Mouse (Mus musculus): ENCODE results near the gene Eif4e1b.
A peak's percentile ranks its signal among the peaks of the same experiment; 100 is the strongest.
"Not testable (repeated sequence)": the region's sequence is repeated elsewhere in the genome, so short reads cannot be mapped to it uniquely, and the experiment has no call there.

The Eif4e1b gene

DNA sequence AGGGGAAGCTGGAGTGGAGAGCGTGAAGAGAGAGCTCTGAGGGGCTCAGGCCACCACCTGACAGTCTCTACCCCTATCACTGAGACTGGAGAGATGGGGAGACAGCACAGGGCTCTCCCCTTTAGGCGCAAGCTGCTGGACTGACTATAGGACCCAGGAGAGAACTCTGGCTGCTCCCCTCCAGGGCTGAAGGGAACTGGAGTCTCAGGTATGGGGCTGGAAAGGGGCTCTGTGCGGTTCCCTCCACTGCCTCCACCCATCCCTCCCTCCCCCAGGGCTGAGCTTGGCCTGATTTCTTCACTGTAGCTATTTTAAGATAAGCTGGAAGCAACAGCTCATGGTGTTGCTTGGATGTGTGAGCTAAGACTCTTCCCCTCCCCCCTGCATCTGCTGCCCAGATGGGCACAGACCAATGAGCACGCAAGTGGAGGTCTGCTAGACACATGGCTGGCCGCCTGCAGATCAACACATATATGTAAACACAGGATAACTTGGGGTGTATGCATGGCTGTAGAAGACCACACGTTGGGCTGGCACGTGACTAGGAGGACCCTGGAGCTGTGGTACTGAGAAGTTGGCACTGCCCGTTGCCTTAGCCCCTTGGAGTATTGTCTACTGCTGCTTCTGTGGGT lies 23.5 kb upstream of the Eif4e1b start:
- peak; percentile 57 for DNase-seq

DNA sequence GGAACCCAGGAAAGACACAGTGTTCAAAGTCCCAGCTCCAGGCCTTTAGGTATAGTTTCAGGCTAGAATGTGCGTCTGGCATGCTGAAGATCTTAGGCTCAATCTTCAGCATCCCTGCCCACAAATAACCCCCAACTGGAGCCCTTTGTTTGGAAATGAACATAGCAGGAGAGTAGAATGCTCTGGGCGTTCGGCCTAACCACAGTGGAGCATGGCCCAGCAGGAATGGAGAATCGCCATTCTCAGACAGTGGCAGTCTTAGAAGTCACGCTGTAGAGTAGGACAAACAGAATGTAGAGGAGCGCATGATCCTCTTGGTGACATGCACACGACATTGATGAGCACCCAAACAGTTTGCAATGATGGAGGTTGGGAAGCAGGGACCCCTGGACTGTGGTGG lies 22.9 kb upstream of the Eif4e1b start:
- DNase-seq: no peak

DNA sequence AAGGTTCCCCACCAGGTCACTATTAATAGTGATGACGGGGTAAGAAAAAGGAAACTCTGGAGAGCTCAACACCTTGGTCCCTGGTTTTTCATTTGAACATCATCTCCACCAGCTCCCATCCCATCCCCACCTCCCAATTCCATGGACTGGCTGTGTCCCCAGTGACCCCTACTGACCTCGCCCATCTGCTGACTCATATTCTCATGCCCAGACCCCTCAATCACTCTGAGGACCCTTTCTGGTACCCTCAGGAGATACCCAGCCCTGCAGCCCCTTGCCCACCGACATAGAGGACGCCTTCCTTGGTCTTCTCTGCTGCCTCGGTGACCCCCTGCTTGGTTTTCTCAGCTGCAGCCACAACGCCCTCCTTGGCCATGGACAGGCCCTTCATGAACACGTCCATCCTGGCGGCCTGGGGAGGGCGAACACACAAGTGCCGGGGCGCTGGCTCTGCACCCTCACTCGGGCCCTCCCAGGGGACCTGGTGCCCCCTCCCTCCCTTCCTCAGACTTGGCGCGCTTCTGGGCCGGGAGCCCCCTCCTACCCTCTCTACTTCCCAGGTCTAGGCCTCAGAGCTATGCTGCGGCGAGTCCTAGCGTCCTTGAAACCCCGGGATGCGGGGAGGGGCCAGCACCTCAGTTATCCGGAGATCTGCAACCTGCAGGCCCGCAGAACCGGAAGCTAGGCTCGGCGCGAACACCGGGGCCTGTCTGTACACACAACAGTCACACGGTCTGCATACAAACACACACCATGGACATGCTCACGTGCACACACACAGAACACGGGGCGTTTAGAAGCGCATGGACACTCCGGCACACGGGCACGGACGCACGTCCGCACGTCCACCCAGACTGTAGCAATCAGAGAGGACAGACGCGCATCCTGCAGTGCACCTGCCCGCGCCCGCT lies 18.3 kb upstream of the Eif4e1b start:
- peak; percentile 60 for DNase-seq

DNA sequence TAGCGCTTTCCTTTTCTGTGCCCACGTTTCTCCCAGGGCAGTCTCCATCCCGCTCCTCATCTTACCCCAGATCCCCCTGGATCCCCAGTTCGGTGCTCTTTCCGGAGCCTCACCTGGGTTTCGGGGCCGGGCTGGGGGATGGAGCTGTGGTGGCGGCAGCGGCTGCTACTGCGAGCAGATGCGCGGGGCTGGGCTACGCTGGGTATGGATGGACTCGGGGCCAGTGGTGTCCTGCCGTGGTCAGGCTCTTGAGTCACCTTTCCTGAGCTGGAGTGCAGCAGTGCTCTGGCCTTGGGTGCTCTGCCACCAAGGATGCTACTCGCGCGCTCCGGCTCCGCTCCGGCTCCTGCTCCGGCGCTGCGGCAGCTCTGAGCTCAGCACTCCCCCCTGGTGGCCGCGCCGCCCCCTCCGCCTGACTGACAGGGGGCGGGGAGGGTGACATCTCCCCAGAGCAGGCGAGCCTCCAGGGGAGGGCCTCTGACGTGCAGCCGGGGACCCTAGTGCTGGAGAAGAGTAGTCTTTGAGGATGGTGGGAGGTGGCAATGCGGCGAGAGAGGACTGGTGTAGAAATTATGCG lies 17.5 kb upstream of the Eif4e1b start, which contains the start of gene Sncb:
Gene Sncb, minus strand, starts transcription at position 404 of the 577 bp plus-strand sequence.
- DNase-seq: peak; percentile 92

DNA sequence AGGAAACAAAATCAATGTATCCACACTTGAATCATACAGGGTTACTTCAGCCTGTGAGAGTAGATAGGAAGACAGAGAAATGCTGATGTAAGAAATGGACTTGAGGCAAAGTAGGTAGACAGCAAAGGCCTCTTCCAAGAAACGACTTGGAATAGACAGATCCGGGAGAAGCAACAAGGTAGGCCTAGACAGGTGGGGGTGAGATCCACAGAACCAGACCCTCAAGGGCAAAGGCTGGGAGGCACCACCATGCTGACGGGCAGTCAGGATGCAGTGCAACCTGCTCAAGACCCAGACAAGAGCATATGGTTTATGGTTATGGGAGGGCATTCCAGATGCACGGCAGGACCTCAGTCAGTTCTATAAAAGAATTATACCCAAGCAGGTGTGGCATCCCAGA lies 16.8 kb upstream of the Eif4e1b start:
- no peak for DNase-seq

DNA sequence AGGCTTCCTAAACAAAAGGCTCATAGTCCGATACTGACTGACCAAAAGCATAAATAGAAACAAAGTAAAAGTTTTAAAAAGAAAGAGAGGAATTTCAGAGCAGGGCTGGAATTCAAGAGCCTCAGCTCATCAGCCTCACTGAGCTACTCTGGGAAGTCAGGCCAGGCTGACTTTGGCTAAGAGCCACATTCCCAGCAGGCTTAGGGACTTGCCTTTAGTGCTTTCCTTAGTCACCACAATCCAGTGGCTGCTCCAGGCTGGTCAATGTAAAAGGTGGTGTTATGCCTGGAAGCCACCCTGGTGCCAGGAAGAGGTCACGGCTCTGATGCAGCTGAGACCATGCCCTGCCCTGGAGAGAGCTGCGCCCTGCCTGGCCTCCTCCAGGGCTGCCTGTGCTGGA lies 3.2 kb upstream of the Eif4e1b start:
- DNase-seq: peak; percentile 65

DNA sequence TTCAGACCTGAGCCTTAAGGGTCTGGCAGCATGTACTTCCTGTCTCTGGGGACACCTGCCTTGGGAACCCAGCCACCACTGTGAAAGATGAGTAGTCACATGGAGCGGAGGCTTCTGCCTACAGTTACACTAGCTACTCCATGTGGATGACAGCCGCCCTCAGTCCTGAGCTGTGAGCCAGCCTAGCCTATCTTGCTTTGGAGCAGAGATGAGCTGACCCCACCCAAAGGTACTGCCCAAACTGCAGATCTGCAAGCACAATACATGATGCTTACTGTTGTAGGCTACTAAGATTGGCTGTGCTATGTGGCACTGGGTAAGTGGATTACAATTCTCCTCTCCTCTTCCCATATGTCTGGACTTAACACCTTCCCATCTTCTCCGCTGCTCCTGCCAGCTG lies 2.7 kb upstream of the Eif4e1b start:
- DNase-seq: no peak

DNA sequence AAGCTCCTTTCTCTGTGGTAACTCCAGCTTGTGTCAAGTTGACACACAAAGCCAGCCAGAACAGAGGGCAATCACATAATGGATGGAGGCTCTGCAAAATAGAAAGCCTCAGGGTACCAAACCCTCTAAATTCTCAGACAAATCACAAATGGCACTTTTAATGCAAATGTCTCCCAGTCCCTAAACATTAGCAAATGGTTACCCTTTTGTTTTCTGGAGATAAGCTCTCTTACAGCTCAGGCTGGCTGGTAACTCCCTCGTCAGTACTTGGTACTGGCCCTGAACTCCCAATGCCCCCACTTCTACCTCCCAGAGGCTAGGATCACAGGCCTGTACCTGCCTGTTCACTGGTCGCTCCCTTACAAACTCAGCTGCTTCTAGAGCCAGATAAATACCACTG lies 563 bp upstream of the Eif4e1b start:
- no peak for DNase-seq

DNA sequence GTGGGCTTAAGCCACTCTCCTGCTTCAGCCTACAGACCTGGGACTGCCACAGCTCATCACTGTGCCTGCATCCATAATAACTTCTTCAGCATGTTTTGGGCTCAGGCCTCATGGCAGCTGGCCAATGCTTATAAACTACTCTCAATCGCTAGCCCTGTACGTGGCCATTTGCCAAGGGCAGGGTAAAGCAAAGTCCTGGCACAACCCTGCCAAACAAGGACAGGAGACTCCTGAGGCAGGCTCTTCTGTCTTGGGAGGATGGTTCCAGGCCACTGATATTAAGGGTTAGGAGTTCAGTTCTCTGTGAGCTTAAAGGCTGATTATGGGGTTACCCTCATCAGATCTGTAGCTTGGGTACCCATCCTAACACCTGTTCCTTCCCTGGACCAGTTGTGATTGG lies 3.8 kb downstream of the Eif4e1b start:
- DNase-seq: not testable (repeated sequence)

DNA sequence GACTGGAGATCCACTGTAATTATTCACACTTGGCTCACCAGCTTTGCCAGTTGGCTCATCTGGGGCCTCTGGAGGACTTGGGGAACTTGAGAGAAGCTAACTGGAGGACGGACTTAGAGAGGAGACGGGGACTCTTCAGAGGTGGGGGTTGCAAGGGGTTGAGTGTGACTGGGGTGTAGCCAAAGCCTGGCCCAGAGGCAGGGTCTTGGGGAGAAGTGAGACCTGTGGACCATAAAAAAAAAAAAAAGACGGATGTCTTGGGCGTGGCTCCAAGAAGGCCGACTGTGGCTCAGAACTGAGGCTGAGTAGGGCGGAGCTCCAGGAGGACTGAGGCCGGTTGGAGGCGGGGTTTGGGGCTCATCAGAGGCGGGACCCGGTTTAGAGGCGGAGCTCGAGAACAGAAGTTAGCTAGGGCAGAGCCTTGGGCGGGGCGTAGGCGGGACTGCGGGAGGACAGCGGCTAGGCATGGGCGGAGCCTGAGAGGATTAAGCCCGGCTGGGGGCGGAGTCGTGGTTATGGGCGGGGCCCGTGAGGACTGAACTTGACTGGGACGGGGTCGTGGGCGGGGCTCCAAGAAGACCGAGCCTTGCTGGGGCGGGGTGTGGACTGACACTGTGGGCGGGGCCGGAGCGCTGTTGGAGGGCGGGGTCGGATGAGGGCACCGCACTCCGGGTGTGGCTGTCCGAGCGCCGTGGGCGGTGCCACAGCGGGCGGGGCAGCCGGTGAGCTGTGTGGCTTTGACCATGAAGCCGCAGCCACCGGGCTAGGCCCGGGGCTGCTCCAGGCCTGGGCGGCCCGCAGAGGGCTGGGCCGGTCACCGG lies 5.2 kb downstream of the Eif4e1b start, which contains the start of gene Tspan17:
Gene Tspan17, plus strand, starts transcription at position 638 of the 821 bp plus-strand sequence.
- DNase-seq: peak; percentile 98

DNA sequence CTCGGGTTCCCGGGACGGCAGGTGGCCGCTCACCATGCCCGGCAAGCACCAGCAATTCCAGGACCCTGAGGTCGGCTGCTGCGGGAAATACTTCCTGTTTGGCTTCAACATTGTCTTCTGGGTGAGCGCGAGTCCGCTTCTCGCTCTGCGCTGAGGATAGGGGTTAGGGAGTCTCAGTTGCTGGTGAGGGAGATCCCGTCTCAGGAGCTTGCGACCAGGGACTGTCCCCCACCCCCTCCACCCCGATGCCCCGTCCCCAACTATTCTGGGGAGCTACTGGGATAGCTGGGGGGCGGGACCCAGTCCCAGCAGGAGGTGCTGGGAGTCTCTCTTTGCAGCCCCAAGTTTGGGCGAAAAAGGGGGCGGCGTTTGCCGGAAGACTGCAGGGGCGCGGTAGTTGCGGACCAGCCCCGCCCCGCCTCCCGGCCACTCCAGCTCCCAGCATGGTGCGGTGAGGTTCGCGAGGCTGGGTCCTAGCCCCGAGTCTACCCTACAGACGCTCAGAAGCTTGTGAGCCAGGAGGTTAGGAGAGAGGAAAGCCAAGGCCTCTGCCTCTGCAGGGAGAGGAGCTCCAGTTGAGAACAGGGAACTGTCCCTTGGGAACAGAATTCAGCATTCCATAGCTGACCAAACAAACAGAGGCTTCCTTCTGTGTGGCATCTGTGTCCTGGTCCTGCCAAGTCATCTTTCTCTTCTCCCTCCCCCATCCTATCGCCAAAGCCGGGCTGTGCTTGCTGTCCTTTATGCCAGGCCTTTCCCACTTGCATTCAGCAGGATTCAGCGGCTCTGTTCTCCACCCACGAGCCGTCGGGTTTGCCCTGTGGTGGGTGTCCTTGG lies 6.0 kb downstream of the Eif4e1b start:
- peak; percentile 75 for DNase-seq

DNA sequence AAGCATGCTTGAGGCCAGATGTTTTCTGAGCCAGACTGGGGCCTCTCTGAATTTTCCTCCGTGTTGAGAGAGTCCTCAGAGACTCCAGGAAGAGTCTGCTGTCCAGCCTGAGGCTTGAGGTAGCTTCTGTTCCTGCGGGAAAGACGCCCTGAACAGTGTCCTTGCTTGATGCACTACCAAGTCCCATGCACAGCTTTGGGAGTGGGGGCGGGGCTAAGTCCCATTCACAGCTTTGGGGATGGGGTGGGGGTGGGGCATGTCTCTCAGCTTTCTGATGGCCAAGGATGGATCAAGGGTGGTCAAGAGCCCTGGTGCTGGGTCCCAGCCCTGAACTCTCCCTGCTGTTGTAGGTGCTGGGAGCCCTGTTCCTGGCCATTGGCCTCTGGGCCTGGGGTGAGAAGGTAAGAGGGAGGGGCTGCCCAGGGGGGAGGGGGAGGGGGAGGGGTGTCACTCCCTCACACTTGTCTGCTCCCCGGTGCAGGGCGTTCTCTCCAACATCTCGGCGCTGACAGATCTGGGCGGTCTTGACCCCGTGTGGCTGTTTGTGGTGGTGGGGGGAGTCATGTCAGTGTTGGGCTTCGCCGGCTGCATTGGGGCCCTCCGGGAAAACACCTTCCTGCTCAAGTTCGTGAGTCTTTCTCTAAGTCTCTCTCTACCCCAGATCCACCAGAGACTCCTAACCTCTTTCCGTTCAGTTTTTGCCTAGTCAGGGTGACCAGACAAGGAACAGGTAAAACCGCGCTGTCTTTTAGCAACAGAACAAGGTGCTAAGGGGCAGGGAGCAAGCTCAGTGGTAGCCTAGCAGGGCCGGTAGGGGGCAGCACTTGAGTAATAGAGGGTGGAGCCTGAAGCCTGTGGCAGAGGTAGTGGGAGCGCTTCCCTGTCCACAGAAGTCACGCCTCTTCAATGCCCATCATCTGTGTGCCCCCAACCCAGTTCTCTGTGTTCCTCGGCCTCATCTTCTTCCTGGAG lies 8.7 kb downstream of the Eif4e1b start:
- no peak for DNase-seq

DNA sequence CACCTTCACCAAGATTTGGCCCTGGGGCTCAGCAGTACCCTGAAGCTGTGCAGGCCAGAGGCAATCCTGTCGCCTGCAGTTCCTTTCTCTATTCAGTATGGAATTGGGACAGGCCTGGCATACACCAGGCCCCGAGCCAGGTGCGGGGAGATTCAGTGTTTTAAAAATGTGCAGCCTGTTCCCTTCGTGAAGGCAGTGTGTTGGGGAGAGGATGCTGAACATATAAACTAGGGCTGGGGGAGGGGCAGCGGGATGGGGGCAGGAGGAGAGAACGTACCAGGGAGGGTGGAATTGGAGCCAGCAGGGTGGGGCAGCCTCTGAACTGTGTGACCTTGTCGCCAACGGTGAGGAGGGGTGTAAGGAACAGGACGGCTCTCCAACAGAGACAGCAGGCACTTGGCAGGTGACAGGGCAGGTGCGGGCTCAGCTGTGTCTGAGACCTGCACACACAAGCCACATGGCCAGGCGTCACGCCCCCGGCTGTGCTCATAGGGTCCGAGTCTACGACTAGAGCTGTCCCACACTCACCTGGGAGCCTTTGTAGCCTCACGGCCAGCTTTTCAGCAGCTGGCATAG lies 10.3 kb downstream of the Eif4e1b start:
- no peak for DNase-seq

DNA sequence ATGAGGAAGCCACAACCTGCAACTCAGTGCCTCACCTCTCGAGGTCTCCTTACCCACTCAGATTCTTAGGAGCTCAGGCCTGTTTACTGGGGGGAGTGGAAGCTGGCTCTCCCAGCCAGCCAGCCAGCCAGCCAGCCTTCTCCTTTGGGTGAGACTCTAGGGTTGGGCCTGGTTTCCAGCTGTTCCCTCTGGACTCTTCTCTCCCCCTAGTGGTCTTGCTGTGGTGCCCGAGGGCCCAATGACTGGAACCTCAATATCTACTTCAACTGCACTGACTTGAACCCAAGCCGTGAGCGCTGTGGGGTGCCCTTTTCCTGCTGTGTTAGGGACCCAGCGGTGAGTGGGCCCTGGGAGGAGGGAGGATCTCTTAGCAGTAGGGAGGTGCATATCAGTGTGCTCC lies 11.0 kb downstream of the Eif4e1b start:
- no peak for DNase-seq

DNA sequence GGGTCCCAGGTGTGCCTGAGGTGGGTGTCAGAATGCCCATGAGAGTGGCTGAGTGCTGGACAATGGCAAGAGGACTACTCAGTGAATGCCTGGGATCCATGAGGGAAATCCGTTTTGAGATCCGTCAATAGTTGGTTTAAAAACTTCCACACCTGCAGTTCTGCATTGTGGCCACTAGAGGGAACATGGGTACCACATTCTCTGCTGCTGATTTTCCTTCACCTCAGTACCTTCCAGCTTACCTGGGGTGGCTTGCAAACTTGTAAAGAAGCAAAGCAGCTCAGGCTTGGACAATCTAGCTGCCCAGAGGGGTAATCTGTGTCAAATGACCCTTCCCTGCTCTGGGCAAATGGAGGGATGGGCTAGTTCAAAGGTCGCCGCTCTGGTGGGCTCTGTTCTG lies 13.6 kb downstream of the Eif4e1b start:
- no peak for DNase-seq

DNA sequence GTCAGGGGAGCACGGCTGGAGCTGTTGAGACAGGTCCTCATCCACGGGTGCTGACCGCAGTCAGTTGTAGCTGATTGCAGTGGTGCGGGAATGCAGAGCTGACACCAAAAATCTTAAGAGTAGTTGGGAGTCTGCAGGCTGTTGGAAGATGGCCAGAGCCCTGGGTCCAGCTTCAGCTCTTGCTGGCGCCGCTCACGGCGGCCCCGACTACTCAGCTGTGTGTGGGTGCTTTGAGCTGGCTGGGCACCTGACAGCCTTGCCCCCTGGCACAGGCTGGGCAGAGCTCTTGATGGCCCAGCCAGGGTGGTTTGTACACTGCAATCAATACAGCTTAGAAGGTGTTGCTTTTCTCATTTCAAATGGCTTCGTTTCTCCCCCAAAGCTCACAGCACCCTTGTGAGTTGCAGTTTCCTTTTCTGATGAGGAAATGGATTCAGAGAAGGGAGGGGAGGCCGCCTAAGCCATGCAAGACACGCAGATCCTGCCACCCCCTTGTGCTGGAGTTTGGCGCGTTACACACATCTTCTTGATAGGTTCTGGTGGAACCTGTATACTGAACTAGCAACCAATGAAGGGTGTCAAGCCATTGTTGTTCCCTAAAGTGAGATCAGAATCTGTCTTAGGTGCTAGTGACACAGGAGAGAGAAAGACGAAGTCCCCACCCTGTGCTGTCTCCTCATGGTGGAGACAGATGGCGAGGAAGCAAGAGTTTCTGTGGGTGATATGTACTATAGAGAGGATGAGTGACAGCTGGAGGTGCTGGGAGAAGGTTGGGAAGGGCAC lies 14.3 kb downstream of the Eif4e1b start:
- no peak for DNase-seq

DNA sequence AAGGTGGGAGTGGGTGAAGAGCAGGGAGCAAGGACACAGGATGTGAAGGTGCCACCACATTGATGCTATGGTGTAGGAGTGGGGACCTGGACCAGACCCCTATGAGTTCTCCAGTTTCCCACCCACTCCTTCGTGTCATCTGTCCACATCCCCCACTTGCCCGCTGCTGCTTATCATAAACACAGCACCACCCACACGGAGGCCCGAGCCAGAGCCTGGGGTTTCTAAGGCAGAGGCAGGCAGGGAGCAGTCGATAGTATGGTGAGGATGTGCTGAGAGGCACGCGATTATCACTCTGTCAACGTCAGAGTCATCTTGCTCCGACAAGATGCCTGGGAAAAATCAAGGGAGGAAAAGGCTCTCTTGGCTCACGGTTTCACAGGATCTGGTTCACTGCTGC lies 14.9 kb downstream of the Eif4e1b start:
- DNase-seq: no peak

DNA sequence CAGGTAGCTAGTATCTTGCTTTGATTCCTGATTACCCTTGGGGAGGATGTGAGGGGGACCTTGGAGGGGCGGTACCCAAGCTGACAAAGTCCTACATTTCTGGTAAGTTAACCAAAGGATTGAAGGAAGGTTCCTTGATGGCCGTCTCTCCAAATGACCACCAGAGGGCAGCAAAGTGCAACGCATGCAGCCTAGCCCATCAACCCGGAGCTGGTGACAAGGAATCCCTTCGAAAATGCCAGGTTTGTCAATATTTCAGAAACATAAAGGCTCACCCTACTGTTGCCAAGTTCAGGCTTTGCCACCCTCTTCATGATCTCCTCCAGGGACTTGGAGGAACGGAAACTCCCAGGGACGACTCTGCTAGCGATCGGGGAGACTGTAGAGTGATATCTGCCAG lies 15.9 kb downstream of the Eif4e1b start:
- DNase-seq: peak; percentile 78

DNA sequence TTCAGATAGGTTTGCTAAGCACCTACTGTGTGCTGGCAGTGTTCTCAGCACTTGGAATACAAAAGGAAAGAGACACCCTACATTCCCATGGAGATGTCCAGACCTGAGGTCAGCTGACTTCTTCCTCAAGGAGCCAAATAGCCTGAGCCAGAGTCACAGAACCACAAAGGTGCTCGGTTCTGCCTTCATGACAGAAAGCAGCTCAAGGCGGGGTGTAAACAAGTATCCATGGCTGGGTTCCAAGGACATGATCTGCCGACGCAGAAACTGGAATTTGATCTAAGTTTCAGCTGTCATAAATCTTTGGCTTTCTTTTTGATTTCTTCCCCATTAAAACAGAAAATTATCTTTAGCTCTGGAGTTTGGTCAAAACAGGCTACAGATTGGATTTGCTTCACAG lies 16.4 kb downstream of the Eif4e1b start:
- no peak for DNase-seq

DNA sequence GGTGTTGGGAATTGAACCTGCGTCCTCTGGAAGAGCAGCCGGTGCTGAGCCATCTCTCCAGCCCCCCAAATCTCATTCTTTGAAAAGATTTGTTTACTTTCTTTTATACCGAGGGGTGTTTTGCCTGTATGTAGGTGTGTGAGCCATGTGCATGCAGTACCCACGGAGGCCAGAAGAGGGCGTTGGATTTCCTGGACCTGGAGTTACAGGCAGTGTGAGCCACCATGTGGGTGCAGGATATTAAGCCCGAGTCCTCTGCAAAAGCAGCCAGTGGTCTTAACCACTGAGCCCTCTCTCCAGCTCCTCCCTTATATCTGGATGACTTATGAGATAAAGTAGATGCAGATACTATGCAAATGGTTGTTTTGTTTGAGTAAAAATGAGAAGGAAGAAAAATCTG lies 19.2 kb downstream of the Eif4e1b start:
- no peak for DNase-seq
